Mouse (Mus musculus) ES-E14 (cell line): ENCODE results near the gene Zyg11b. TPM values are rescaled to one million over a fixed set of nuclear protein-coding genes. Genes with fewer than 3 reads are reported as not detected.

ENCODE experiments used
- DNase-seq: peaks from one replicate; pipeline ENCODE4 v3.0.0-alpha.2; 2013; ENCODE audit warnings: low read depth, low spot score
- H3K27ac ChIP-seq: 2 replicates; pipeline ENCODE4 v1.5.1; 2012; ENCODE audit warnings: low read depth, mild to moderate bottlenecking, low read length, moderate library complexity, mixed read lengths; ENCODE audit not compliant: poor library complexity, insufficient read depth, severe bottlenecking
- H3K36me3 ChIP-seq: 2 replicates; pipeline ENCODE4 v1.6.1; 2012; ENCODE audit warnings: mild to moderate bottlenecking, low read length, moderate library complexity, mixed read lengths; ENCODE audit not compliant: control insufficient read depth, poor library complexity, insufficient read depth, severe bottlenecking
- H3K4me1 ChIP-seq, 2 experiments: fragments of 150-350 bp in 1 of 2; sonication (generic) in 1 of 2; 2 replicates each; pipeline ENCODE4 v1.6.1; 2012; ENCODE audit warnings: low read length in 2 of 2, mild to moderate bottlenecking in 1 of 2, mixed read lengths in 1 of 2; ENCODE audit not compliant: control insufficient read depth in 2 of 2, insufficient read depth in 2 of 2, poor library complexity in 1 of 2
- H3K4me3 ChIP-seq, 2 experiments: fragments of 150-350 bp in 1 of 2; sonication (generic) in 1 of 2; 2 replicates each; pipeline ENCODE4 v1.5.1; 2012; ENCODE audit warnings: low read length in 2 of 2, low read depth in 1 of 2, mild to moderate bottlenecking in 1 of 2, mixed read lengths in 1 of 2; ENCODE audit not compliant: insufficient read depth in 1 of 2, poor library complexity in 1 of 2, severe bottlenecking in 1 of 2
- H3K9ac ChIP-seq: 2 replicates; pipeline ENCODE4 v1.6.1; 2012; ENCODE audit warnings: low read depth, mild to moderate bottlenecking, low read length, mixed read lengths; ENCODE audit not compliant: poor library complexity, insufficient read depth, severe bottlenecking
- H3K9me3 ChIP-seq: fragments of 150-350 bp; sonication (generic); 2 replicates; pipeline ENCODE4 v1.6.1; 2012; ENCODE audit warnings: low read depth, mild to moderate bottlenecking, low read length; ENCODE audit not compliant: control insufficient read depth, insufficient read depth
- CHD2 ChIP-seq: IDR thresholded peaks from 2 replicates; pipeline ENCODE4 v1.6.1; 2014; ENCODE audit warnings: mild to moderate bottlenecking, low read depth, low read length, inconsistent platforms
- HCFC1 ChIP-seq: IDR thresholded peaks from 2 replicates; pipeline ENCODE4 v1.6.1; 2012; ENCODE audit warnings: low read length, inconsistent platforms, borderline replicate concordance; ENCODE audit not compliant: insufficient read depth
- MAFK ChIP-seq: IDR thresholded peaks from 2 replicates; pipeline ENCODE4 v1.6.1; 2014; ENCODE audit warnings: mild to moderate bottlenecking, low read depth, low read length, inconsistent platforms; ENCODE audit not compliant: insufficient read depth
- ZC3H11A ChIP-seq: IDR thresholded peaks from 2 replicates; pipeline ENCODE4 v1.6.1; 2012; ENCODE audit warnings: low read depth, mild to moderate bottlenecking, inconsistent platforms, low read length, borderline replicate concordance
- ZNF384 ChIP-seq: IDR thresholded peaks from 2 replicates; pipeline ENCODE4 v1.6.1; 2012; ENCODE audit warnings: low read depth, low read length, inconsistent platforms
- in situ Hi-C, 2 experiments: fragments of 600-800 bp; cut with MboI; formaldehyde crosslinking; loops; one replicate each; pipeline ENCODE4 v1.15.1; 2025; ENCODE audit warnings: low sequenced_read_pairs in 2 of 2, inconsistent platforms in 1 of 2; ENCODE audit not compliant: unreplicated experiment in 2 of 2
- total RNA-seq: library from RNA; depleted of rRNA; stranded (reverse); fragments of 300-350 nt; gene quantifications from 2 replicates; pipeline ENCODE4 v1.2.3, GENCODE M21; 2012

Gene Zyg11b
- total RNA-seq, 1 experiment = 13.3 TPM

GRCm38 (mm10) chr4:108217332-108218179 lies 83.3 kb downstream of the Zyg11b start, which contains the start of gene Zyg11a:
Zyg11a (minus strand) TSS chr4:108218048.
- TF ChIP-seq CHD2 (no peak), ZC3H11A (no peak), ZNF384 (no peak), HCFC1 (no peak), MAFK (no peak)
- Histone ChIP-seq H3K9me3 (no peaks in the 10 kb centered on the region), H3K4me1 (peaks cover 1 to 4% of the 10 kb centered on the region in 2 experiments; a peak in 3 of 4 replicates), H3K36me3 (no peaks in the 10 kb centered on the region), H3K9ac (peak within 1 kb of the TSS; percentile 96), H3K27ac (peak within 1 kb of the TSS; percentile 79), H3K4me3 (peak within 1 kb of the TSS; percentile 50 to 96)
- in situ Hi-C loops = no loop called here
- peak; percentile 24 for DNase-seq

GRCm38 (mm10) chr4:108213023-108213422 lies 87.9 kb downstream of the Zyg11b start:
- DNase-seq = no peak
- Histone ChIP-seq H3K4me3 (no peak overlapping the region), H3K9me3 (no peaks in the 10 kb centered on the region), H3K9ac (no peak overlapping the region), H3K36me3 (peaks cover 7% of the 10 kb centered on the region), H3K4me1 (peaks cover 0 to 4% of the 10 kb centered on the region in 2 experiments; a peak in 2 of 4 replicates), H3K27ac (no peak overlapping the region)
- TF ChIP-seq HCFC1 (no peak), ZC3H11A (no peak), CHD2 (no peak), MAFK (no peak), ZNF384 (no peak)
- in situ Hi-C loops = no loop called here

DNA sequence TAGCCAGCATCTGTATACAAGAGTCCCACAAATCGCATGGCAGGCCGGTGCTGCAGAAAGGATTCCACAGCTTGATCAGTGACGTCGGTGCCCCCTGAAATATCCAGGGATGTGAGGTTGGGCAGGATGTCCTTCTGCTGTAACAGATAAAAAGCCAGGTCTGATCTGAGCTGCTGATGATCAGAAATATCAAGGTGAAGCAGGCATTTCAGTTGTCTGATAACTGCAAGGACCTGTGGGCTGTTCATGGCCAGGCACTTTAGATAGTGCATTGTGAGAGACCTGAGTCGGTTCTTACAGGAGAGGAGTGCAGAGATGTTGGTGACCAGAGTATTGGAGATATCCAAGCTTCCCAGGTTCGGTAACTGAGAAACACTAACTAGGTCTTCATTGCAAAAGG lies 96.3 kb downstream of the Zyg11b start:
- TF ChIP-seq CHD2 (no peak), ZNF384 (no peak), ZC3H11A (no peak), MAFK (no peak), HCFC1 (no peak)
- Histone ChIP-seq H3K4me1 (no peaks in the 10 kb centered on the region), H3K4me3 (no peak overlapping the region), H3K9me3 (no peaks in the 10 kb centered on the region), H3K9ac (no peak overlapping the region), H3K36me3 (peaks cover 25% of the 10 kb centered on the region), H3K27ac (no peak overlapping the region)
- DNase-seq = no peak
- in situ Hi-C loops = no loop called here

GRCm38 (mm10) chr4:108199236-108199635 lies 101.7 kb downstream of the Zyg11b start:
- no peak overlapping the region for H3K27ac ChIP-seq
- in situ Hi-C loops = no loop called here
- no peak overlapping the region for H3K9ac ChIP-seq
- no peaks in the 10 kb centered on the region for H3K9me3 ChIP-seq
- TF ChIP-seq ZNF384 (no peak), MAFK (no peak), ZC3H11A (no peak), CHD2 (no peak), HCFC1 (no peak)
- no peak for DNase-seq
- no peak overlapping the region for H3K4me3 ChIP-seq
- peaks cover 15% of the 10 kb centered on the region for H3K36me3 ChIP-seq
- peaks cover 0 to 5% of the 10 kb centered on the region in 2 experiments; a peak in 1 of 4 replicates for H3K4me1 ChIP-seq
